Mouse (Mus musculus): ENCODE results near the gene Palm2. TPM values are rescaled to one million over a fixed set of nuclear protein-coding genes. Genes with fewer than 3 reads are reported as not detected.
"Not testable (repeated sequence)": the region's sequence is repeated elsewhere in the genome, so short reads cannot be mapped to it uniquely, and the experiment has no call there.

Palm2 gene
- 7.0 and 8.6 TPM in 2 replicates for polyA plus RNA-seq (2015; fragmentation: Nextera tagmentation; extraction: Ambion mirVana)

DNA sequence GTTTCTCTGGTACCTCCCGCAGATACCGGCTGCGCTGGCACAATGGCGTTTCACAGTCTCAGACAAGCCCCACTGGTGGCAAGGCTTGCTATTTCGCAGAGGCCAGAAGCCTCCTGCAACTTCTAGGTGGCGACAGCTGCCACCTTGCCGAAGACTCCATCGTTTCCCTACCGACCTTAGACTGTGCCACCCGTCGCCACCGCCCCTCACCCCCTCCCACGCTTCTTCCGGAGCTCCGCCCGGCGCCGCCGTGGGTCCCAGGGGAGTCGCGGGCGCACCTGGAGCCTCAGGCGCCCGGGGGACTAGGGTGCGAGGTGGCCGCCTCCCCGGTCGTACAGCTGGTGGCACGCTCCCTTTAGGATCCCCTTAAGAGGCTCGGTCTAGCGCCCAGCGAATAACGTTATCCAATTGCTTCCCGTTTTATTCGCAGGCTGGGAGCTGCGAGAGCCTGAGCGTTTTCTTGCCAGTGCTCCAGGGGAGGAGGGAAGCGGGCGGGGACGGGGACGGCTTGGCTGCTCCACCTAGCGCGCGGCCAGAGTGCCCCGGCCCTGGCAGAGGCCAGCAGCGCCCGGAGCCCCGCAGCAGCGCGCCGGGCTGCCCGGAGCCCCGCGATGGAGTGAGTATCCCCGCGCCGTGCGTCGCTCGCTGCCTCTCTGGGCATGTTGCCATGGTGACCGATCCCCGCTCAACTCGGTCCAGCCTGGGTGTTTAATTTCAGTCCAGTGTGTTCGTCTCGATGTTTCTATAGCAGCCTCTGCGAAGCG, at the start of gene Palm2:
Palm2 (plus strand) TSS at position 307 of the 764 bp plus-strand sequence.
- Histone ChIP-seq H3K36me3 (no peaks in the 10 kb centered on the region), H3K4me1 (peaks cover 17% of the 10 kb centered on the region), H3K9me3 (no peaks in the 10 kb centered on the region), H3K9ac (peak within 1 kb of the TSS; percentile 47), H3K27me3 (peaks cover 32% of the 10 kb centered on the region), H3K4me3 (peak within 1 kb of the TSS; percentile 59), H3K27ac (no peak within 1 kb of the TSS), H3K4me2 (peak within 1 kb of the TSS; percentile 100)
- WGBS: under 1% methylated on average over 67 of the region's 67 CpGs
- peak; percentile 74 for ATAC-seq (ENCODE audit: insufficient number of reproducible peaks, low FRiP score, low TSS enrichment, low read depth)

DNA sequence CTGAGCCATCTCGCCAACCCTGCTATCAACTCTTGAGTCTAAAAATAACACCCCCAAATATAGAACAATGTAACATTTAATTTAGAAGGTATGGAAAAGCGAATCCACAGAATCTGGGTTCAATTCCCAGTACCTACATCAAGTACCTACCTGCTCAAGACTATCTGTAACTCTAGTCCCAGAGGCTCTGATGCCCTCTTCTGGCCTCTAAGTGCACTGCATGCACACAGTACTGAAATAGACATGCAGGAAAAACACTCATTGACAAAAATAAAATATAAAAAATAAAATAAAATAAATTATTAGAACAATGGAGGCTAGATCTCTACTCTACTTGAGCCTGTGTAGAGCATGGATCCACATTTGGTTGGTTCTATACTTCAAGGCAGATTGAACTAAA, 49.7 kb upstream of the Palm2 start:
- Histone ChIP-seq H3K9me3 (no peaks in the 10 kb centered on the region), H3K27me3 (no peaks in the 10 kb centered on the region), H3K4me2 (no peak overlapping the region), H3K4me3 (no peak overlapping the region), H3K9ac (no peak overlapping the region), H3K36me3 (no peaks in the 10 kb centered on the region), H3K27ac (no peak overlapping the region), H3K4me1 (no peaks in the 10 kb centered on the region)
- ATAC-seq (ENCODE audit: insufficient number of reproducible peaks, low FRiP score, low TSS enrichment, low read depth): no peak
- 90% methylated on average over 2 of the region's 2 CpGs for WGBS

- no peak overlapping the region for H3K4me3 ChIP-seq
- WGBS: 45% methylated on average over 8 of the region's 8 CpGs
- no peaks in the 10 kb centered on the region for H3K27me3 ChIP-seq
- H3K4me1 ChIP-seq: no peaks in the 10 kb centered on the region
- H3K9ac ChIP-seq: no peak overlapping the region
- no peak for ATAC-seq (ENCODE audit: insufficient number of reproducible peaks, low FRiP score, low TSS enrichment, low read depth)
- no peak overlapping the region for H3K27ac ChIP-seq
- H3K4me2 ChIP-seq: no peak overlapping the region
- H3K36me3 ChIP-seq: no peaks in the 10 kb centered on the region
- no peaks in the 10 kb centered on the region for H3K9me3 ChIP-seq
Measured at GRCm38 (mm10) chr4:57391103-57391502, 42.9 kb upstream of the Palm2 start.

- ATAC-seq (ENCODE audit: insufficient number of reproducible peaks, low FRiP score, low TSS enrichment, low read depth): no peak
- no peaks in the 10 kb centered on the region for H3K27me3 ChIP-seq
- no peaks in the 10 kb centered on the region for H3K36me3 ChIP-seq
- 69% methylated on average over 9 of the region's 9 CpGs for WGBS
- H3K4me3 ChIP-seq: no peak overlapping the region
- H3K4me1 ChIP-seq: no peaks in the 10 kb centered on the region
- H3K4me2 ChIP-seq: no peak overlapping the region
- no peak overlapping the region for H3K27ac ChIP-seq
- H3K9ac ChIP-seq: no peak overlapping the region
- H3K9me3 ChIP-seq: no peaks in the 10 kb centered on the region
Measured at GRCm38 (mm10) chr4:57396414-57396813, 37.6 kb upstream of the Palm2 start.

DNA sequence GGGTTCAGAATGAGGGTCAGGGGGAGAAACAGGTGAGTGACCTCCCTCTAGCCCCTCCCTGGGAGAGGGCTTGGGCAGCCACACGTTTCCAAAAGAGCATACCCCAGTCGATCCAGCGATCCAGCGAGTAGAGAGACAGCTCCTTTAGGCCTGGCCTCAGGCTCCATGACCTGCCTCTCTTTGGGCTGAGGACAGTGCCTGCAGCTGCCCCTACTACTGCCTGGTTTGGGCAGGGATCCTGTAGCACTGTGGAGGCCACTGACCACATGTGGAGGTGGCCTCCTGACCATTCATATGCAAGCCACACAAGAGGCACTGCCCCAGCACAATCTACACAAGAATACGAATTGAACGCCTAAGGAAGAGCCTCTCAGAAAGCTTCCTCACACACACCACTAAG, 21.7 kb upstream of the Palm2 start:
- H3K36me3 ChIP-seq; H3K27ac ChIP-seq; H3K4me3 ChIP-seq; H3K4me1 ChIP-seq; H3K9ac ChIP-seq; H3K9me3 ChIP-seq; ATAC-seq (ENCODE audit: insufficient number of reproducible peaks, low FRiP score, low TSS enrichment, low read depth); H3K4me2 ChIP-seq; H3K27me3 ChIP-seq: not testable (repeated sequence)
- 49% methylated on average over 6 of the region's 6 CpGs for WGBS

- Histone ChIP-seq H3K36me3 (no peaks in the 10 kb centered on the region), H3K27me3 (no peaks in the 10 kb centered on the region), H3K9me3 (no peaks in the 10 kb centered on the region), H3K4me3 (no peak overlapping the region), H3K4me2 (no peak overlapping the region), H3K27ac (no peak overlapping the region), H3K9ac (no peak overlapping the region), H3K4me1 (no peaks in the 10 kb centered on the region)
- WGBS: 47% methylated on average over 7 of the region's 7 CpGs
- ATAC-seq (ENCODE audit: insufficient number of reproducible peaks, low FRiP score, low TSS enrichment, low read depth): no peak
Measured at GRCm38 (mm10) chr4:57413016-57413415, 21.0 kb upstream of the Palm2 start.

- WGBS: 94% methylated on average over 11 of the region's 11 CpGs
- not testable (repeated sequence) for H3K4me1 ChIP-seq; ATAC-seq (ENCODE audit: insufficient number of reproducible peaks, low FRiP score, low TSS enrichment, low read depth); H3K9ac ChIP-seq; H3K4me2 ChIP-seq; H3K27ac ChIP-seq; H3K27me3 ChIP-seq; H3K4me3 ChIP-seq; H3K36me3 ChIP-seq; H3K9me3 ChIP-seq
Measured at GRCm38 (mm10) chr4:57413670-57414069, 20.4 kb upstream of the Palm2 start.

DNA sequence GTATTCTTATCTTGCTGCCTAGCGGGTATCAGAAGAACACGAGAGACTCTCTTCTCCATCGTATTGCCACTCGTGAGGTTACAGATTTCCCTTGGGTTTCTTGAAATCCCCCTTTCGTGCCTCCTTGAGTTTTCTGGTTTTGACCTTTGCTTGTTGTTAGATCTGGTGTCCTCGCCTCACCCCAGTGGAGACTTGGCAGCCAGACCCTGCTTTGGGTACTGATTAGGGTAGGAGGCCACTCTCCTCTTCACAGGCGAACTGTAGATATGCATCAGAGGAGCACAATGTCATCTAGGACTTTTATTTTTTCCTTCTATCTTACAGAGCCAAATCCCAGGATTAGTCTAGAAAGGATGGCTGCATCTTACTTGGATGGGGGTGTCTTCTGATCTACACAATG, 10.0 kb upstream of the Palm2 start:
- Histone ChIP-seq H3K4me3 (no peak overlapping the region), H3K27ac (no peak overlapping the region), H3K9me3 (no peaks in the 10 kb centered on the region), H3K27me3 (peaks cover 3% of the 10 kb centered on the region; the same call in 1 of the 2 replicates), H3K4me1 (no peaks in the 10 kb centered on the region), H3K36me3 (no peaks in the 10 kb centered on the region), H3K4me2 (no peak overlapping the region), H3K9ac (no peak overlapping the region)
- 85% methylated on average over 7 of the region's 7 CpGs for WGBS
- no peak for ATAC-seq (ENCODE audit: insufficient number of reproducible peaks, low FRiP score, low TSS enrichment, low read depth)

DNA sequence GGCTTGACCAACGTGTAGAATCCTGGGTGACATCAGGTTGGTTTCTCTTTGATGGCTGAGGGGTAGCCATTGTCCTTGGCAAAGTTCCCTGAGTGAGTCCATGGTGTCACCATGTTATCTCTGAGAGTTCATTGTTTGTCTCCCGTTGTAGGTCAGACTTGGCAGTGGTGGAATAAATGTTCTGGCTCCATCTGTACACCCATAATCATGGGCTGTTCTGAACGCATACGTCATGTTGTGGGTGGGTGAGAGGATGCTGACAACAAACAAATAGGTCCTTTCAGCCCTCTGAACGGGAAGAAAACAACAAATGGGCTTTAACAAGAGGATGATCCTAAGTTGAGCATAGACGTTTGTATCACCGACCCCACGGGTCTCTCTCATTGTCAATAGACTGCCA, 5.7 kb upstream of the Palm2 start:
- 77% methylated on average over 8 of the region's 8 CpGs for WGBS
- no peak overlapping the region for H3K4me2 ChIP-seq
- ATAC-seq (ENCODE audit: insufficient number of reproducible peaks, low FRiP score, low TSS enrichment, low read depth): no peak

GRCm38 (mm10) chr4:57434705-57435360, 786 bp downstream of the Palm2 start:
- Histone ChIP-seq H3K4me1 (peaks cover 17% of the 10 kb centered on the region), H3K9me3 (no peaks in the 10 kb centered on the region), H3K4me3 (peak overlapping the region; percentile 59), H3K27ac (no peak overlapping the region), H3K9ac (peak overlapping the region; percentile 47; the same call in 1 of the 2 replicates), H3K4me2 (peak overlapping the region; percentile 100), H3K27me3 (peaks cover 32% of the 10 kb centered on the region), H3K36me3 (no peaks in the 10 kb centered on the region)
- WGBS: 23% methylated on average over 19 of the region's 19 CpGs
- ATAC-seq (ENCODE audit: insufficient number of reproducible peaks, low FRiP score, low TSS enrichment, low read depth): no peak

More for the DNA sequence above, 5.7 kb upstream of the Palm2 start:
- H3K36me3 ChIP-seq: no peaks in the 10 kb centered on the region
- no peak overlapping the region for H3K9ac ChIP-seq
- H3K27ac ChIP-seq: no peak overlapping the region
- peaks cover 17% of the 10 kb centered on the region for H3K27me3 ChIP-seq
- no peak overlapping the region for H3K4me3 ChIP-seq
- H3K9me3 ChIP-seq: no peaks in the 10 kb centered on the region
- H3K4me1 ChIP-seq: no peaks in the 10 kb centered on the region

- Histone ChIP-seq H3K4me3 (no peak overlapping the region), H3K9me3 (no peaks in the 10 kb centered on the region), H3K27ac (no peak overlapping the region), H3K9ac (no peak overlapping the region), H3K27me3 (peaks cover 32% of the 10 kb centered on the region), H3K4me1 (peaks cover 17% of the 10 kb centered on the region), H3K36me3 (no peaks in the 10 kb centered on the region), H3K4me2 (no peak overlapping the region)
- WGBS: 48% methylated on average over 4 of the region's 4 CpGs
- ATAC-seq (ENCODE audit: insufficient number of reproducible peaks, low FRiP score, low TSS enrichment, low read depth): no peak
Measured at GRCm38 (mm10) chr4:57436286-57436685, 2.2 kb downstream of the Palm2 start.

DNA sequence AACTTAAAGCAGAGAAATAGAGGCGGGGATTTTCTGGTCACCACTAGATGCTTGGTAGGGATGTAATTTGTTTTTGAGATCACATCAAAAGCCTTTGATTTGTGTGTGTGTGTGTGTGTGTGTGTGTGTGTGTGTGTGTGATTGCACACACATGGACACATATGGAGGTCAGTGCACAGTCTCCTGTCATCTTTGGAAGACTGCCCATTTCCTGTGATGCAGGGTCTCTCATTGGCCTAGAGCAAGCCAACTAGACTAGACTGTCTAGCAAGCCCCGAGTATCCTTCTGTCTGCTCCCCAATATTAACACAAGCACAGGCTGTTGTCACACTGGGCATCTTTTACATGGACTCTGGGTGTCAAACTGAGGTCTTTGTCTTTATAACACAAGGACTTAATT, 12.0 kb downstream of the Palm2 start:
- H3K36me3 ChIP-seq: no peaks in the 10 kb centered on the region
- no peaks in the 10 kb centered on the region for H3K27me3 ChIP-seq
- H3K4me1 ChIP-seq: no peaks in the 10 kb centered on the region
- H3K4me2 ChIP-seq: no peak overlapping the region
- no peak overlapping the region for H3K27ac ChIP-seq
- no peak for ATAC-seq (ENCODE audit: insufficient number of reproducible peaks, low FRiP score, low TSS enrichment, low read depth)
- no peak overlapping the region for H3K9ac ChIP-seq
- H3K9me3 ChIP-seq: no peaks in the 10 kb centered on the region
- 81% methylated on average over 2 of the region's 2 CpGs for WGBS
- H3K4me3 ChIP-seq: no peak overlapping the region

Measured in limb, embryonic 15.5 days (tissue).